Mouse (Mus musculus): ENCODE results near the gene Gm49396. TPM values are rescaled to one million over a fixed set of nuclear protein-coding genes. Genes with fewer than 3 reads are reported as not detected.

Gm49396 gene
- polyA plus RNA-seq (2011; ENCODE audit: insufficient read depth, insufficient read length, low read depth, missing spikeins): 1.8 and 1.9 TPM in 2 replicates

DNA sequence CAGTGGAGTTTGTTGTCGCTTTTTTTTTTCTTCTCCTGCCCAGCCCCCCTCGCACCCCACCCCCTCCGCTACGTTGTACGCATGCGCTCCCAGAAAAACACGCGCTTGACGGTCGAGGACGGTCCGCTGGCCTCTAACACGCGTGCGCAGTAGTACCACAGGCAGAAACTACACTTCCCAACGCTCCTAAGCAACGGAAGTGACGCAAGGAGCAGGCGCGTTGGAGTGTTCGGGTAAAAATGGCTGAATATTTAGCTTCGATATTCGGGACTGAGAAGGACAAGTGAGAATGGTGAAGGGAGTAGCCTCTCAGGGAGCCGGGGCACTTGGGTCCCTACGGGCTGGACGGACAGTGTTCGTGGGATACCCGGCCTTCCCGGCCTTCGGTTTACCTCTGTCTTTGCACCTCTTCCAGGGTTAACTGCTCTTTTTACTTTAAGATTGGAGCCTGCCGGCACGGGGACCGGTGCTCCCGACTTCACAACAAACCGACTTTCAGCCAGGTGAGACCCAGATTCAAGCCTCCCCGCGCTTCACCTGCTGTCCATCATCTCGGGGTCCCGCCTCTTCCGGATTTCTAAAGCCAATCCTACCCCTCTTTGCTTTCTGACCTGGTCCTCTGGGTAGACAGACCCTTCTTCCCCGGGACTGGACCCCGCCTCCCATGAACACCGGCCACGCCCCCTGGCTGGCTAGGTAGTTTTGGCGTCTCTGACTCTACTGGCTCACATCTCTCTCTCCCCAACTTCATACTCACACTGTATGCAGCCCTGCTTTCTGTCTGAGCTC is at the start of gene Gm49396, which contains the start of the genes U2af1l4 and Psenen:
TSS of gene Gm49396 (plus strand) at position 228 of the 789 bp plus-strand sequence.
TSS of gene U2af1l4 (plus strand) at position 185 of the 789 bp plus-strand sequence.
TSS of gene Psenen (minus strand) at position 511 of the 789 bp plus-strand sequence.
- Histone ChIP-seq H3K4me3 (ENCODE audit: low read depth, low read length) (peak within 1 kb of the TSS; percentile 99), H3K4me1 (ENCODE audit: control insufficient read depth, insufficient read depth, low read length) (no peaks in the 10 kb centered on the region), H3K27ac (ENCODE audit: insufficient read depth, low read length) (peak within 1 kb of the TSS; percentile 74), H3K36me3 (ENCODE audit: control insufficient read depth, insufficient read depth, low read length, poor library complexity, severe bottlenecking) (no peaks in the 10 kb centered on the region; the same call in 1 of the 2 replicates), H3K9ac (ENCODE audit: low read depth, poor library complexity, severe bottlenecking) (peak within 1 kb of the TSS; percentile 93), H3K9me3 (replicated peaks; ENCODE audit: control insufficient read depth, insufficient read depth, low read length, poor library complexity, severe bottlenecking) (no peaks in the 10 kb centered on the region), H3K27me3 (ENCODE audit: control insufficient read depth, insufficient read depth, low read length, poor library complexity, severe bottlenecking) (no peaks in the 10 kb centered on the region)
- TF ChIP-seq EP300 (IDR thresholded peaks at IDR 0.05; ENCODE audit: insufficient read depth, low read depth, low read length) (peak; percentile 50; the same call in 1 of the 2 replicates), CTCF (IDR thresholded peaks at IDR 0.05; ENCODE audit: low read depth, low read length) (no peak)

DNA sequence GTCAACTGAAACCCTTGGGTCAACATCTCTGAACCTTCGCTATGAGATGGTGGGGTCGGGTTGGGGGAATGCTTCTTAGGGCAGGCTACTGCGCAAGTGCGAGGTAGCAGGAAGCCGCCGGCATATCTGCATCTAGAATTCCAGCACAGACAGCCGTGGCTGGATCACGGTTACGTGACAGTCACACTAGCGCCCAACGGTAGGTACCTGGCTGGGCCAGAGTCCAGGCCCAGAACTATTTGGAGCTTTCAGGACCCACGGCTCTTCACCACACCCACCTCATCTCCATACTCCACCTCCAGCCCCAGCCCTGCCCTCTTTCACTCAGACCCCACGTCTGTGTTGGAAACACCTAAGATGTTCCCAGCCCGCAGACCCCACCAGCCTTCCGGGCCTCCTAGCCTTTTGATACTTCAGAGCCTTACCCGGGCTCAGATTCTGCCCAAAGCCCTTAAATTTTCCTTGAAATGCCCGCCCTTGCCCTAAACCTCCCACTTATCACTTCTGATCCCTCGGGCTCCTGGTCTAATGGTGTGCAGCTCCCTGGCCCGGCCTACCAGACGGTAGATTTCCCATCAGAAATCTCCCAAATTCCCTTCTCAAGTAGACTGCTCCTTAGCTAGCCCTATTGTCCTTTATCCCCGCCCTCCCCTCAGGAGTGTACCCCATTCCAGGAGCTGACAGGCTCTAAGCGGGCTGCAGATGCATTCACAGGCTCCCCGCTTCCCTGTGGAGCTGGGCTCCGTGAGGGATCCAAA is 48.0 kb upstream of the Gm49396 start:
- Histone ChIP-seq H3K27me3 (ENCODE audit: control insufficient read depth, insufficient read depth, low read length, poor library complexity, severe bottlenecking) (no peaks in the 10 kb centered on the region), H3K27ac (ENCODE audit: insufficient read depth, low read length) (no peak overlapping the region), H3K4me3 (ENCODE audit: low read depth, low read length) (peak overlapping the region; percentile 17), H3K9ac (ENCODE audit: low read depth, poor library complexity, severe bottlenecking) (peak overlapping the region; percentile 12; the same call in 1 of the 2 replicates), H3K4me1 (ENCODE audit: control insufficient read depth, insufficient read depth, low read length) (no peaks in the 10 kb centered on the region), H3K9me3 (replicated peaks; ENCODE audit: control insufficient read depth, insufficient read depth, low read length, poor library complexity, severe bottlenecking) (no peaks in the 10 kb centered on the region), H3K36me3 (ENCODE audit: control insufficient read depth, insufficient read depth, low read length, poor library complexity, severe bottlenecking) (no peaks in the 10 kb centered on the region)
- TF ChIP-seq POLR2A (IDR thresholded peaks at IDR 0.05; ENCODE audit: insufficient read depth, low read length): peak; percentile 10
- no peak for TF ChIP-seq CTCF (IDR thresholded peaks at IDR 0.05; ENCODE audit: low read depth, low read length)

DNA sequence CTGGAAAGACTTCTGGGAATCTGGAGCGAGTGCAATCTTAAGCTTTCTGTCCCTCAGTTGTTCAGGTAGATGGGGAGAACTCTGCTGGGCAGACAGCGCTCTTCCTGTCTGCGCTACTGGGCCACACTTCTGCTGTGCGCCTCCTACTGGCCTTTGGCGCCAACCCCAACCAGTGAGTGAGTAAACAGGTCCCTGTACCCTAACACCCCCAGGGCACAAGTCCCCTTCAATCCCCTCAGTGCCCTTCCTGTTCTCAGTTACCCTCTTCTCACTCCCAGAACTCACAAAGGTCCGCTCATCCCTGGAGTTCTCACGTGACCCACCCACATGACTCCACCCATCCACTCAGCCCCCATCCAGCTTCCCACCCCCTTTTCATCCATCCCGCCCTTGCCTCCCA is 44.8 kb upstream of the Gm49396 start:
- H3K27me3 ChIP-seq (ENCODE audit: control insufficient read depth, insufficient read depth, low read length, poor library complexity, severe bottlenecking): no peaks in the 10 kb centered on the region
- no peaks in the 10 kb centered on the region for H3K4me1 ChIP-seq (ENCODE audit: control insufficient read depth, insufficient read depth, low read length)
- H3K36me3 ChIP-seq (ENCODE audit: control insufficient read depth, insufficient read depth, low read length, poor library complexity, severe bottlenecking): no peaks in the 10 kb centered on the region
- no peak overlapping the region for H3K9ac ChIP-seq (ENCODE audit: low read depth, poor library complexity, severe bottlenecking)
- no peaks in the 10 kb centered on the region for H3K9me3 ChIP-seq (replicated peaks; ENCODE audit: control insufficient read depth, insufficient read depth, low read length, poor library complexity, severe bottlenecking)
- no peak for TF ChIP-seq POLR2A (IDR thresholded peaks at IDR 0.05; ENCODE audit: insufficient read depth, low read length)
- TF ChIP-seq EP300 (IDR thresholded peaks at IDR 0.05; ENCODE audit: insufficient read depth, low read depth, low read length): peak; percentile 75
- TF ChIP-seq CTCF (IDR thresholded peaks at IDR 0.05; ENCODE audit: low read depth, low read length): peak; percentile 58
- H3K27ac ChIP-seq (ENCODE audit: insufficient read depth, low read length): no peak overlapping the region
- H3K4me3 ChIP-seq (ENCODE audit: low read depth, low read length): peak overlapping the region; percentile 43

DNA sequence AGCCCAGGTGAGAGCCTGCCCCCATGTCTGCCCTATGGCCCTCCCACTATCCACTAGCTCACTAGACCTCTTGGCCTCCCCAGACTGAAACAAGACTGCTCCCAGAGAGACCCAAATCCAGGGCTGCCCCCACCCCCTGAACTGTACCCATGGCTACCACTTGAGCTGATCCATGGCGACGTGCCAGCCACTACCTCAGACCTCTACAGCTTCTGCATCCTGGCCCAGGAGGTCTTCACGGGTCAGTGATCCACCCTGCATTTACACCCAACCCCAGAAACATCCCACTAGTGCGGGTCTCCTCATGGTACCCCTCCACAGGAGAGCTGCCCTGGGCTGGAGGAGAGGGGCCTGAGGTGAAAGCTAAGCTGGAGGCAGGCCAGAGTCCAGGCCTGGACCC is 42.7 kb upstream of the Gm49396 start:
- TF ChIP-seq CTCF (IDR thresholded peaks at IDR 0.05; ENCODE audit: low read depth, low read length): no peak
- no peak for TF ChIP-seq POLR2A (IDR thresholded peaks at IDR 0.05; ENCODE audit: insufficient read depth, low read length)
- no peak for TF ChIP-seq EP300 (IDR thresholded peaks at IDR 0.05; ENCODE audit: insufficient read depth, low read depth, low read length)
- Histone ChIP-seq H3K27me3 (ENCODE audit: control insufficient read depth, insufficient read depth, low read length, poor library complexity, severe bottlenecking) (no peaks in the 10 kb centered on the region), H3K36me3 (ENCODE audit: control insufficient read depth, insufficient read depth, low read length, poor library complexity, severe bottlenecking) (no peaks in the 10 kb centered on the region), H3K9ac (ENCODE audit: low read depth, poor library complexity, severe bottlenecking) (no peak overlapping the region), H3K4me1 (ENCODE audit: control insufficient read depth, insufficient read depth, low read length) (no peaks in the 10 kb centered on the region), H3K27ac (ENCODE audit: insufficient read depth, low read length) (no peak overlapping the region), H3K9me3 (replicated peaks; ENCODE audit: control insufficient read depth, insufficient read depth, low read length, poor library complexity, severe bottlenecking) (no peaks in the 10 kb centered on the region), H3K4me3 (ENCODE audit: low read depth, low read length) (no peak overlapping the region)

- no peaks in the 10 kb centered on the region for H3K36me3 ChIP-seq (ENCODE audit: control insufficient read depth, insufficient read depth, low read length, poor library complexity, severe bottlenecking)
- no peaks in the 10 kb centered on the region for H3K27me3 ChIP-seq (ENCODE audit: control insufficient read depth, insufficient read depth, low read length, poor library complexity, severe bottlenecking)
- H3K9ac ChIP-seq (ENCODE audit: low read depth, poor library complexity, severe bottlenecking): no peak overlapping the region
- H3K4me1 ChIP-seq (ENCODE audit: control insufficient read depth, insufficient read depth, low read length): peaks cover 1% of the 10 kb centered on the region
- H3K4me3 ChIP-seq (ENCODE audit: low read depth, low read length): no peak overlapping the region
- H3K27ac ChIP-seq (ENCODE audit: insufficient read depth, low read length): no peak overlapping the region
- no peaks in the 10 kb centered on the region for H3K9me3 ChIP-seq (replicated peaks; ENCODE audit: control insufficient read depth, insufficient read depth, low read length, poor library complexity, severe bottlenecking)
- TF ChIP-seq CTCF (IDR thresholded peaks at IDR 0.05; ENCODE audit: low read depth, low read length) (no peak), EP300 (IDR thresholded peaks at IDR 0.05; ENCODE audit: insufficient read depth, low read depth, low read length) (no peak), POLR2A (IDR thresholded peaks at IDR 0.05; ENCODE audit: insufficient read depth, low read length) (no peak)
These were observed 42.3 kb upstream of the Gm49396 start for GRCm38 (mm10) chr7:30520856-30521255.

All from ES-Bruce4 (cell line).